ENCODE assay signal across 9 mouse cellular contexts in the genomic region with DNA sequence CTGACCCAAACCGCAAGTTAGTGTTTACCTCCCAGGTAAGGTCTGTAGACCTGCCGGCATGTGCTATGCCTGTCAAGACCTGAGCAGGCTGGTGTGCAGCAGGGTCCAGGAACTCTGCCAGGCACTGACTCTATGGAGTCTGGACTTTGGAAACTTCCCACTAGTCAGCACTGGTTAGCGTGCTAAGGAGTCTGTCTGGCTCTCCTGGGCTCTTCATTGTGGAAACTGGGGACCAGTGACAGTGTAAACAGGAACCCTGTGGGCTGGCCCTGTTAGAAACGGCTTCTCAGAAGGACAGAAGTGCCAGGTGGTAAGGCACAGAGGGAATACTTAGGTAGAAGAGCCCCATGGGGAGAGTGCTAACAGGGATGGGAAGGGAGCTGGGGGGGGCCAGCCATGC. TPM values are rescaled to one million over a fixed set of nuclear protein-coding genes. Genes with fewer than 3 reads are reported as not detected.
A peak's percentile ranks its signal among the peaks of the same experiment; 100 is the strongest.
DNase-seq lines count a peak whose midpoint lies in the region; ATAC-seq and TF ChIP-seq lines count a peak whose summit lies in the region.
"Had no signal": no experiment of that assay in that cellular context is flagged by ENCODE, and none has a peak within 500 bp of the region (broad histone marks: within the 10 kb centered on the region; RNA-seq: fewer than 3 reads in every experiment).

No protein-coding gene starts in this region.

- H3K4me1 ChIP-seq in kidney, postnatal 0 days (replicated peaks; ENCODE audit: insufficient read depth, low read length) = peaks cover 10% of the 10 kb centered on the region; the same call in 1 of the 2 replicates

- TF ChIP-seq CTCF in layer of hippocampus, adult 2 months (conservative IDR thresholded peaks at IDR 0.05) = no peak
- no peak for TF ChIP-seq CTCF in kidney, postnatal 0 days (IDR thresholded peaks at IDR 0.05; ENCODE audit: low read depth)

- peaks cover 11% of the 10 kb centered on the region; the same call in 1 of the 2 replicates for H3K36me3 ChIP-seq in kidney, postnatal 0 days (ENCODE audit: insufficient read depth, low read length)

- peak; percentile 1 for ATAC-seq in erythroblast, adult 5-6 weeks (replicated peaks; ENCODE audit: low FRiP score, poor library complexity, severe bottlenecking)
- ATAC-seq in kidney, postnatal 0 days (replicated peaks; ENCODE audit: low FRiP score, low read depth) = peak; percentile 89

- 0 out of 2 replicates have a peak overlapping the region, but pooled peaks have one; percentile 23 for H3K4me2 ChIP-seq in kidney, postnatal 0 days (ENCODE audit: low read length)
- H3K4me2 ChIP-seq: hindbrain, embryonic 15.5 days had no signal

- H3K4me3 ChIP-seq in layer of hippocampus, adult 2 months = no peak overlapping the region
- H3K4me3 ChIP-seq in kidney, postnatal 0 days (replicated peaks; ENCODE audit: low read depth, low read length) = no peak overlapping the region
- H3K4me3 ChIP-seq: hindbrain, embryonic 15.5 days had no signal

- 61% methylated on average over 4 of the region's 4 CpGs for WGBS in kidney, postnatal 0 days

- H3K9ac ChIP-seq in kidney, postnatal 0 days (ENCODE audit: low read depth, low read length) = no peak overlapping the region
- H3K9ac ChIP-seq: hindbrain, embryonic 15.5 days had no signal

- no peaks in the 10 kb centered on the region for H3K9me3 ChIP-seq in kidney, postnatal 0 days (replicated peaks; ENCODE audit: low read length)
- H3K9me3 ChIP-seq: hindbrain, embryonic 15.5 days had no signal

- no peak for DNase-seq in layer of hippocampus, adult 2 months (ENCODE audit: low spot score in 2 of 2)
- DNase-seq in layer of hippocampus, postnatal 14 days (ENCODE audit: low spot score in 2 of 2) = no peak
- peak; percentile 27 for DNase-seq in kidney, postnatal 0 days (ENCODE audit: low spot score)
- DNase-seq in lung, postnatal 36 days = peak; percentile 68
- DNase-seq in frontal cortex, postnatal 36 days (ENCODE audit: low spot score in 2 of 2) = no peak
- no peak for DNase-seq in adrenal gland, adult (ENCODE audit: inconsistent age in 2 of 2, low spot score in 1 of 2)
- DNase-seq in frontal cortex, postnatal 25 days (ENCODE audit: low spot score in 2 of 2) = no peak

- no peaks in the 10 kb centered on the region for H3K27me3 ChIP-seq in kidney, postnatal 0 days (ENCODE audit: insufficient read depth, low read length)
- H3K27me3 ChIP-seq: hindbrain, embryonic 15.5 days had no signal

- peak overlapping the region; percentile 73 for H3K27ac ChIP-seq in layer of hippocampus, adult 2 months
- H3K27ac ChIP-seq in kidney, postnatal 0 days = peak overlapping the region; percentile 82
- H3K27ac ChIP-seq: hindbrain, embryonic 15.5 days had no signal

RNA-seq across cellular contexts. Expression of a gene that starts 7.5 kb away (rescaled TPM):
- total RNA-seq in layer of hippocampus, adult 2 months (2021) = 1 to 10 TPM; 3.0 to 3.6 TPM
- total RNA-seq in layer of hippocampus, postnatal 14 days (2021) = 1 to 10 TPM; 1.3 to 1.6 TPM
- 0.42 TPM in 1 of 2 replicates, not detected in the other for total RNA-seq in erythroblast, adult 5-6 weeks (2015; ENCODE audit: low replicate concordance)
- total RNA-seq in erythroblast, adult 5-6 weeks (2017; ENCODE audit: low replicate concordance) = 0.56 TPM in 1 of 2 replicates, not detected in the other
- 0.05 and 0.13 TPM in 2 replicates for polyA plus RNA-seq in kidney, postnatal 0 days (2015; fragmentation: Nextera tagmentation; extraction: Ambion mirVana)
- polyA plus RNA-seq: hindbrain, embryonic 15.5 days had no signal

RNA-seq across cellular contexts. Expression of a gene that starts 27.9 kb away (rescaled TPM):
- 10 to 100 TPM; 69.0 to 72.4 TPM for total RNA-seq in layer of hippocampus, adult 2 months (2021)
- 10 to 100 TPM; 75.7 to 85.9 TPM for total RNA-seq in layer of hippocampus, postnatal 14 days (2021)
- total RNA-seq in erythroblast, adult 5-6 weeks (2015; ENCODE audit: low replicate concordance) = 1,034 and 1,242 TPM in 2 replicates
- 1,143 and 1,228 TPM in 2 replicates for total RNA-seq in erythroblast, adult 5-6 weeks (2017; ENCODE audit: low replicate concordance)
- polyA plus RNA-seq in kidney, postnatal 0 days (2015; fragmentation: Nextera tagmentation; extraction: Ambion mirVana) = 274 and 319 TPM in 2 replicates

RNA-seq across cellular contexts. Expression of a gene that starts 49.5 kb away (rescaled TPM):
- under 1 TPM; 0.39 to 0.51 TPM for total RNA-seq in layer of hippocampus, adult 2 months (2021)
- 1 to 10 TPM in 1 of 2 experiments, under 1 TPM in 1; 0.62 to 1.0 TPM for total RNA-seq in layer of hippocampus, postnatal 14 days (2021)
- 1.5 TPM in 1 of 2 replicates, not detected in the other for total RNA-seq in erythroblast, adult 5-6 weeks (2015; ENCODE audit: low replicate concordance)
- total RNA-seq in erythroblast, adult 5-6 weeks (2017; ENCODE audit: low replicate concordance) = 2.6 and 9.2 TPM in 2 replicates
- 0.15 and 0.18 TPM in 2 replicates for polyA plus RNA-seq in kidney, postnatal 0 days (2015; fragmentation: Nextera tagmentation; extraction: Ambion mirVana)

Comparison
In these comparisons a context has a peak if more than half of its experiments do, and no peak if none do; other contexts are left out.
1. DNase-seq: peak in kidney, postnatal 0 days (single experiment) and lung, postnatal 36 days (single experiment); none in layer of hippocampus, adult 2 months (0 of 2), layer of hippocampus, postnatal 14 days (0 of 2), frontal cortex, postnatal 36 days (0 of 2), adrenal gland, adult (0 of 2) and frontal cortex, postnatal 25 days (0 of 2).
2. RNA of a gene that starts 27.9 kb away (total RNA-seq): 1,034 to 1,242 TPM in erythroblast, adult 5-6 weeks; 75.7 to 85.9 TPM in layer of hippocampus, postnatal 14 days and 69.0 to 72.4 TPM in layer of hippocampus, adult 2 months; every median in the first group is over 10 times any median in the second.